Mouse (Mus musculus) forebrain, embryonic 14.5 days (tissue): ENCODE data around the gene 2610008E11Rik. TPM values are rescaled to one million over a fixed set of nuclear protein-coding genes. Genes with fewer than 3 reads are reported as not detected.
"Not testable (repeated sequence)": the region's sequence is repeated elsewhere in the genome, so short reads cannot be mapped to it uniquely, and the experiment has no call there.

Experiments used
- ATAC-seq: fragments of 200-750 bp; cut with Nextera tagmentation; 2 replicates; pipeline ENCODE4 v1.8.0; 2017; ENCODE audit warnings: mild to moderate bottlenecking, moderate library complexity
- DNase-seq: peaks from one replicate; pipeline ENCODE4 v3.0.0-alpha.2; 2015; ENCODE audit warnings: low spot score
- H3K27ac ChIP-seq: fragments of 300-500 bp; sonication (generic); 2 replicates; pipeline ENCODE4 v1.5.1; 2014; ENCODE audit warnings: low read depth, mild to moderate bottlenecking, control low read depth, low read length, moderate library complexity
- H3K27me3 ChIP-seq: fragments of 300-500 bp; sonication (generic); replicated peaks from 2 replicates; pipeline ENCODE4 v1.6.1; 2014; ENCODE audit warnings: low read length, control low read depth, mixed read lengths; ENCODE audit not compliant: control insufficient read depth, insufficient read depth
- H3K36me3 ChIP-seq: fragments of 300-500 bp; sonication (generic); 2 replicates; pipeline ENCODE4 v1.6.1; 2014; ENCODE audit warnings: low read length, control low read depth; ENCODE audit not compliant: control insufficient read depth, insufficient read depth
- H3K4me1 ChIP-seq: fragments of 300-500 bp; sonication (generic); 2 replicates; pipeline ENCODE4 v1.6.1; 2014; ENCODE audit warnings: antibody characterized with exemption, low read length, control low read depth; ENCODE audit not compliant: control insufficient read depth, insufficient read depth
- H3K4me2 ChIP-seq: fragments of 300-500 bp; sonication (generic); 2 replicates; pipeline ENCODE4 v1.6.1; 2014; ENCODE audit warnings: mild to moderate bottlenecking, control low read depth, low read length
- H3K4me3 ChIP-seq: fragments of 300-500 bp; sonication (generic); 2 replicates; pipeline ENCODE4 v1.5.1; 2014; ENCODE audit warnings: low read depth, low read length, control low read depth
- H3K9ac ChIP-seq: fragments of 300-500 bp; sonication (generic); 2 replicates; pipeline ENCODE4 v1.6.1; 2014; ENCODE audit warnings: mild to moderate bottlenecking, low read length, control low read depth, moderate library complexity
- H3K9me3 ChIP-seq: fragments of 300-500 bp; sonication (generic); replicated peaks from 2 replicates; pipeline ENCODE4 v1.6.1; 2016; ENCODE audit warnings: low read length, control low read depth, mixed read lengths; ENCODE audit not compliant: control insufficient read depth
- WGBS: fragments of 180-500 bp; shearing (Covaris S2); extraction: QIAGEN DNeasy Blood & Tissue Kit; methylation state at CpG from one replicate; pipeline ENCODE4 v1.1.7; 2014; 5-methylcytosine and 5-hydroxymethylcytosine counted together
- polyA plus RNA-seq: library from polyadenylated mRNA; unstranded; fragments of >200 nt; fragmentation: Nextera tagmentation; extraction: Ambion mirVana; gene quantifications from 2 replicates; pipeline ENCODE4 v1.2.1, GENCODE M21; 2014

The 2610008E11Rik gene
- polyA plus RNA-seq, 1 experiment from 2014 or later = 50.9 TPM

- peaks cover 70% of the 10 kb centered on the region for H3K36me3 ChIP-seq
- no peaks in the 10 kb centered on the region for H3K9me3 ChIP-seq
- DNase-seq (no peak), ATAC-seq (no peak)
- H3K27me3 ChIP-seq = no peaks in the 10 kb centered on the region
- no peak overlapping the region for H3K4me3 ChIP-seq
- H3K9ac ChIP-seq = no peak overlapping the region
- peaks cover 24% of the 10 kb centered on the region for H3K4me1 ChIP-seq
- H3K4me2 ChIP-seq = no peak overlapping the region
- H3K27ac ChIP-seq = no peak overlapping the region
Measured at GRCm38 (mm10) chr10:79091731-79092130, 5.7 kb downstream of the 2610008E11Rik start.

- peaks cover 70% of the 10 kb centered on the region for H3K36me3 ChIP-seq
- no peak overlapping the region for H3K4me2 ChIP-seq
- no peak overlapping the region for H3K9ac ChIP-seq
- no peak overlapping the region for H3K27ac ChIP-seq
- no peaks in the 10 kb centered on the region for H3K4me1 ChIP-seq
- WGBS = 68% methylated on average over 4 of the region's 4 CpGs
- DNase-seq (no peak), ATAC-seq (no peak)
- H3K9me3 ChIP-seq = no peaks in the 10 kb centered on the region
- H3K4me3 ChIP-seq = no peak overlapping the region
- no peaks in the 10 kb centered on the region for H3K27me3 ChIP-seq
Measured at GRCm38 (mm10) chr10:79089000-79089399, 8.4 kb downstream of the 2610008E11Rik start.

- H3K4me1 ChIP-seq = no peaks in the 10 kb centered on the region
- no peak overlapping the region for H3K4me3 ChIP-seq
- H3K36me3 ChIP-seq = peaks cover 48% of the 10 kb centered on the region
- DNase-seq = no peak
- no peak overlapping the region for H3K4me2 ChIP-seq
- no peaks in the 10 kb centered on the region for H3K27me3 ChIP-seq
- 99% methylated on average over 2 of the region's 2 CpGs for WGBS
- ATAC-seq = no peak
- H3K27ac ChIP-seq = no peak overlapping the region
- H3K9ac ChIP-seq = no peak overlapping the region
- no peaks in the 10 kb centered on the region for H3K9me3 ChIP-seq
Measured at GRCm38 (mm10) chr10:79086577-79086976, 10.8 kb downstream of the 2610008E11Rik start.

- H3K9me3 ChIP-seq = peaks cover 16% of the 10 kb centered on the region
- H3K9ac ChIP-seq, H3K27me3 ChIP-seq, H3K4me2 ChIP-seq, H3K27ac ChIP-seq, H3K4me3 ChIP-seq, DNase-seq, ATAC-seq, H3K4me1 ChIP-seq: not testable (repeated sequence)
- WGBS = 85% methylated on average over 3 of the region's 3 CpGs
- H3K36me3 ChIP-seq = peaks cover 15% of the 10 kb centered on the region
Measured at GRCm38 (mm10) chr10:79057370-79057769, 40.0 kb downstream of the 2610008E11Rik start.

- 79% methylated on average over 2 of the region's 2 CpGs for WGBS
- H3K4me2 ChIP-seq = not testable (repeated sequence)
Measured at GRCm38 (mm10) chr10:79042457-79042856, 54.9 kb downstream of the 2610008E11Rik start.

GRCm38 (mm10) chr10:79028441-79028840 is 69.0 kb downstream of the 2610008E11Rik start, which contains the start of gene Olfr57:
Gene Olfr57, plus strand, starts transcription at chr10:79028741.
- DNase-seq = no peak
- Histone ChIP-seq H3K27me3 (no peaks in the 10 kb centered on the region), H3K4me1 (no peaks in the 10 kb centered on the region), H3K4me3 (no peak within 1 kb of the TSS), H3K27ac (no peak within 1 kb of the TSS), H3K9me3 (no peaks in the 10 kb centered on the region), H3K9ac (no peak within 1 kb of the TSS), H3K4me2 (no peak within 1 kb of the TSS), H3K36me3 (no peaks in the 10 kb centered on the region)
- ATAC-seq = no peak

More at GRCm38 (mm10) chr10:79042457-79042856, 54.9 kb downstream of the 2610008E11Rik start:
- DNase-seq, H3K9ac ChIP-seq, H3K4me1 ChIP-seq, H3K4me3 ChIP-seq, H3K36me3 ChIP-seq, H3K9me3 ChIP-seq, H3K27me3 ChIP-seq, ATAC-seq, H3K27ac ChIP-seq: not testable (repeated sequence)

Other genes starting within 250 kb of the 2610008E11Rik start
- not detected in 2 replicates for gene Olfr1356, start 245.4 kb downstream of the 2610008E11Rik start, polyA plus RNA-seq
- not detected in 2 replicates for gene Olfr1355, start 222.1 kb downstream of the 2610008E11Rik start, polyA plus RNA-seq
- not detected in 2 replicates for gene Olfr1354, start 184.4 kb downstream of the 2610008E11Rik start, polyA plus RNA-seq
- not detected in 2 replicates for gene Olfr8, start 147.0 kb downstream of the 2610008E11Rik start, polyA plus RNA-seq
- gene Olfr1353, start 134.3 kb downstream of the 2610008E11Rik start, polyA plus RNA-seq = not detected in 2 replicates
- not detected in 2 replicates for gene Olfr1352, start 116.5 kb downstream of the 2610008E11Rik start, polyA plus RNA-seq
- gene Olfr1351, start 85.1 kb downstream of the 2610008E11Rik start, polyA plus RNA-seq = not detected in 2 replicates
- not detected in 2 replicates for gene Olfr57, start 68.9 kb downstream of the 2610008E11Rik start, polyA plus RNA-seq
- not detected in 2 replicates for gene Vmn2r80, start 51.2 kb upstream of the 2610008E11Rik start, polyA plus RNA-seq
- not detected in 2 replicates for gene Vmn2r81, start 150.1 kb upstream of the 2610008E11Rik start, polyA plus RNA-seq